Mouse (Mus musculus) stomach, postnatal 0 days (tissue): ENCODE results near the gene Vps25.

ENCODE experiments used
- CTCF ChIP-seq: IDR thresholded peaks from 2 replicates; pipeline ENCODE4 v1.5.1; 2016; ENCODE audit warnings: antibody characterized with exemption, low read depth, mild to moderate bottlenecking, moderate library complexity
- EP300 ChIP-seq: optimal IDR thresholded peaks from 2 replicates; pipeline ENCODE3; 2016; ENCODE audit warnings: antibody characterized with exemption

DNA sequence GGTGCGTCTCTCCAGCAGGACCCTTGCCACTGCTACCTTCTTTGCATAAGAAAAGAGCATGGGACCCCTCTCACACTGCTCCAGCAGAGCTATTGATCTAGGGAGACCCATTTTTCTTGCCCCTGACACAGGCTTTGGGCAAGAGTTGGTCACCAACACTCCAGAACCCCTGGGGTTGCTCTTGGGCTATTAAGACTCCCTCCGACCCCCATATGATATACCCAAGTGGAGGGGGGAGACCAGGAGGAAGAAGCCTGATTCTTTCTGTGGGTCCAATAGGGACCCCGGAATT is 10.4 kb downstream of the Vps25 start:
- TF ChIP-seq CTCF (no peak), EP300 (no peak)
